Mouse (Mus musculus) kidney, embryonic 16.5 days (tissue): ENCODE measurements at regions not wholly inside any gene's neighbourhood (a gene's known extent, or its start where the extent isn't known, plus 50 kb on each side); places are given as distances from the start of the nearest gene placed in this dataset.

ENCODE experiments used
- ATAC-seq: fragments of 200-750 bp; cut with Nextera tagmentation; 2 replicates; pipeline ENCODE4 v1.8.0; 2017; ENCODE audit warnings: moderate TSS enrichment; ENCODE audit not compliant: low FRiP score, low TSS enrichment
- H3K27ac ChIP-seq: fragments of 300-500 bp; sonication (generic); 2 replicates; pipeline ENCODE4 v1.5.1; 2014; ENCODE audit warnings: low read length
- H3K27me3 ChIP-seq: fragments of 300-500 bp; sonication (generic); 2 replicates; pipeline ENCODE4 v1.6.1; 2014; ENCODE audit warnings: low read length, control low read depth, mixed read lengths; ENCODE audit not compliant: insufficient read depth
- H3K36me3 ChIP-seq: fragments of 300-500 bp; sonication (generic); 2 replicates; pipeline ENCODE4 v1.6.1; 2014; ENCODE audit warnings: low read length, control low read depth, mixed read lengths; ENCODE audit not compliant: insufficient read depth
- H3K4me1 ChIP-seq: fragments of 300-500 bp; sonication (generic); 2 replicates; pipeline ENCODE4 v1.6.1; 2014; ENCODE audit warnings: low read length, control low read depth, mixed read lengths; ENCODE audit not compliant: insufficient read depth
- H3K4me2 ChIP-seq: fragments of 300-500 bp; sonication (generic); replicated peaks from 2 replicates; pipeline ENCODE4 v1.6.1; 2014; ENCODE audit warnings: low read depth, low read length
- H3K4me3 ChIP-seq: fragments of 300-500 bp; sonication (generic); 2 replicates; pipeline ENCODE4 v1.5.1; 2014; ENCODE audit warnings: mild to moderate bottlenecking, low read length
- H3K9ac ChIP-seq: fragments of 300-500 bp; sonication (generic); replicated peaks from 2 replicates; pipeline ENCODE4 v1.6.1; 2014; ENCODE audit warnings: low read length
- H3K9me3 ChIP-seq: fragments of 300-500 bp; sonication (generic); 2 replicates; pipeline ENCODE4 v1.6.1; 2016; ENCODE audit warnings: low read length, control low read depth
- WGBS: fragments of 180-500 bp; shearing (Covaris S2); extraction: QIAGEN DNeasy Blood & Tissue Kit; methylation state at CpG from one replicate; pipeline ENCODE4 v1.1.7; 2014; 5-methylcytosine and 5-hydroxymethylcytosine counted together

DNA sequence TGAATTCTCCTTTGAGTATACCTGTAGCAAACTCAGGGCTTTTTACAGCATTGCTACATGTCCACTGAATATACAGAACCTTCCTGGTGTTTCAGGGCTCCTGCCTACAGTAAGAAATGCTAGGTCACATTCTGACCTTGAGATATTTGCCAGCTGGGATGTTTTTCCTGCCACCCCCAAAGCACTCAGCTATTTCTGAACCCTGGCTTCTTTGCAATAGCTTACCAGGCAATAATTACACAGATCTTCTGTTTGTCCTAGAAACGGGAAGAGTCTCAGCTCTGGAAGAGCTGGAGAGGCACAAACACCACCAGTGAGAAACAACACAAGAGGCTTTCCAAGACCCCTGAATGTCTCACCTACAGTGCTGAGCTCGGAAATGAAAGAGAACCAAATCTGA lies 366.7 kb downstream of the Wdr72 start:
- ATAC-seq: no peak
- no peak overlapping the region for H3K27ac ChIP-seq
- no peaks in the 10 kb centered on the region for H3K9me3 ChIP-seq
- H3K9ac ChIP-seq: no peak overlapping the region
- no peak overlapping the region for H3K4me2 ChIP-seq
- no peak overlapping the region for H3K4me3 ChIP-seq
- 25% methylated on average over 2 of the region's 2 CpGs for WGBS
- H3K4me1 ChIP-seq: no peaks in the 10 kb centered on the region
- no peaks in the 10 kb centered on the region for H3K36me3 ChIP-seq
- no peaks in the 10 kb centered on the region for H3K27me3 ChIP-seq

DNA sequence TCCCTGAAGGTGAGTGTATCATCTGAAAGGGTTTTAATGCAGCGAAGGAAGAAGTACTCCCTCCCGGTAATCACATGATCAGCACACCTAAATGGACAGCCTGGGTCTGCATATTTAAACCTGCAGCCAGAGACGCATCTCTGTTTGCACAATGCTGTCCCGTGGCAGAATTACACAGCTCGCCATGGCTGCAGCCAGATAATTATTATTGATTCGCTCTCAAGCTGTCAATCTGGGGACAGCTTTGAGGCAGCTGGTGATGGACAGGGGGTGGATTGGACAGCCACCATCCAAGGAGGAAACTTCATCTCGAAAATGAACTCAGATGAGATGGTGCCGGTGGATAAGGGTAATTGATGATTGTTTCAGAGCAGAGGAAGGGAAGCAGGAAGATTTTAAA lies 369.1 kb downstream of the Wdr72 start:
- ATAC-seq: no peak
- Histone ChIP-seq H3K9me3 (no peaks in the 10 kb centered on the region), H3K4me3 (no peak overlapping the region), H3K27ac (no peak overlapping the region), H3K4me2 (no peak overlapping the region), H3K9ac (no peak overlapping the region), H3K4me1 (no peaks in the 10 kb centered on the region), H3K27me3 (no peaks in the 10 kb centered on the region), H3K36me3 (no peaks in the 10 kb centered on the region)
- WGBS: 54% methylated on average over 8 of the region's 8 CpGs

DNA sequence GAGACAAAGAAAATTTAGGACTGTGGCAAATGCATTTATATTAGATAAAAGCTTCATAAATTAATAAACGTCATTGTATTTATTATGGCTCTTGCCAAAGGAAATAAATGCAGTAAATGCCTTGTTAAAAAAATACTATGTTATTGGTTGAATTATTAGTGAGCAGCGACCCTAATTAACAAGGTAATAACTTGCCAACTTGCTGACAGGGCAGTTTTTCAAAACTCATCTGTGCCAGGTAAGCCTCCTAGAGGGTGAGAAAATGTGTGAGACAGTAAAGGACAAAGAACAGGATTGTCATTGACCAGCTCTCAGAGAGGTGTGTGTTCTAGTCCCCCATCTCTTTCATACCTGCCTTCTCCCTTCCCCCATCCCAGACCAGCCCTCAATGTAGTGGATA lies 347.8 kb upstream of the Onecut1 start:
- Histone ChIP-seq H3K4me2 (no peak overlapping the region), H3K36me3 (no peaks in the 10 kb centered on the region), H3K27ac (no peak overlapping the region), H3K4me1 (no peaks in the 10 kb centered on the region), H3K4me3 (no peak overlapping the region), H3K9me3 (no peaks in the 10 kb centered on the region), H3K9ac (no peak overlapping the region), H3K27me3 (0 out of 2 replicates have a peak, but pooled peaks cover 3% of the 10 kb centered on the region)
- ATAC-seq: no peak
- 65% methylated on average over 2 of the region's 2 CpGs for WGBS

DNA sequence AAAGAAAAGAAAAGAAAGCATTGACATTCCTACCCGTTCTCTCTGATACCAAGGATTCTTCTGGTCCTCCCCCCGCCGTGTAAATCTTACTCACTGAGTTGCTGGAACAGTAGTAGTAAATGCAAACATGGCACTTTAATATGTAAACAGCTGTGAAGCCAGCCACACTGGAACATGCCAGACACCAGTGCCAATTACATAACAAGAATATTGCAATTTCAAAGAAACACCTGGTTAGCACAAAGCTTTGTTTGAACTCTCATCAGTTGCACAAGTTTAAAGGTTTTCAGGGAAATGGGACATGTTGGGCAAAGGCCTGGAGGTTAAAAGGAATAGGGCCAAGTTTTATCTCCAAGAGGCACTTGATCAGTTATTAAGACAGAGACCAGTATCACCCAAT lies 333.2 kb upstream of the Onecut1 start:
- no peaks in the 10 kb centered on the region for H3K4me1 ChIP-seq
- H3K4me2 ChIP-seq: no peak overlapping the region
- WGBS: 86% methylated on average over 3 of the region's 3 CpGs
- ATAC-seq: no peak
- no peak overlapping the region for H3K4me3 ChIP-seq
- H3K9me3 ChIP-seq: no peaks in the 10 kb centered on the region
- H3K27me3 ChIP-seq: no peaks in the 10 kb centered on the region
- H3K9ac ChIP-seq: no peak overlapping the region
- no peak overlapping the region for H3K27ac ChIP-seq
- H3K36me3 ChIP-seq: no peaks in the 10 kb centered on the region

DNA sequence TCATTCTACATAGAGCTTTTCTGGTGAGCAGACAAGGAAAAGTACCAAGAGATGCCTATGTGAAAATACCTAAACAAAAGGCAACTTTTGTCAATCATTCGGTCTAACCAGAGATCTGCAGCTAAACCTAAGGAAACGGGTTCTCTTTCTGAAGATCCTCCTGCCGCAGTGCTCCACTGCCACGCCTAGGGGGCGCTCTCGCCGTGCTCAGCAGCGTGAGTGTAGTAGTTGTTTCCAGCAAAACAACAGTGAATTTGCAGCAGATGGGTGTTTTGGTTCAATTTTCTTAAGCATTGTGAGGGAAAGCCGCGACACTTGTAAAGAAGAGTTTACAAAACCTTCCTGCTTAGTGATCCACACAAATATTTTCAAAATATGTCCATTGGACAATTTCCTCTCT lies 331.4 kb upstream of the Onecut1 start:
- Histone ChIP-seq H3K9me3 (no peaks in the 10 kb centered on the region), H3K27ac (no peak overlapping the region), H3K4me2 (no peak overlapping the region), H3K4me1 (no peaks in the 10 kb centered on the region), H3K27me3 (no peaks in the 10 kb centered on the region), H3K4me3 (no peak overlapping the region), H3K36me3 (no peaks in the 10 kb centered on the region), H3K9ac (no peak overlapping the region)
- 12% methylated on average over 10 of the region's 10 CpGs for WGBS
- ATAC-seq: no peak

DNA sequence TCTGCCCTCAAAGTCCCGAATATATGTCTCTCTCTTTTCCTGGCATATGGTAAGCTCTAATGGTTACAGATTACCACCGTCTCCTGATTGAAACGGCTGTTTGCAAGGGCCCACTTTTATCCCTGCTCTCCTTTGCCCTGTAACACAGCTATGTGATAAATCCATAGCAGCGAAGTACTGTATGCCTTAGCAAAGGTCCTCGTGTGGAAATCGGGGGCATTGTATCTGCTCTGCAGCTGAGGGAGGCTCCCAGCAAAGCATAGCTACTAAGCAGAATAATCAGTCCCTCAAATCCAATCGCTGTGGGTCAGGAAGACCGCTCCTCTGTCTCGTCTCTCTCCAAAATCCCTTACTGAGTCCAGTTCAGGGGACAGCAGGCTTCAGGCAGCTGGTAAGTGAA lies 331.0 kb upstream of the Onecut1 start:
- no peak overlapping the region for H3K9ac ChIP-seq
- H3K4me2 ChIP-seq: no peak overlapping the region
- H3K9me3 ChIP-seq: no peaks in the 10 kb centered on the region
- H3K27ac ChIP-seq: no peak overlapping the region
- no peaks in the 10 kb centered on the region for H3K36me3 ChIP-seq
- H3K4me1 ChIP-seq: no peaks in the 10 kb centered on the region
- ATAC-seq: no peak
- H3K4me3 ChIP-seq: no peak overlapping the region
- 59% methylated on average over 9 of the region's 9 CpGs for WGBS
- no peaks in the 10 kb centered on the region for H3K27me3 ChIP-seq

DNA sequence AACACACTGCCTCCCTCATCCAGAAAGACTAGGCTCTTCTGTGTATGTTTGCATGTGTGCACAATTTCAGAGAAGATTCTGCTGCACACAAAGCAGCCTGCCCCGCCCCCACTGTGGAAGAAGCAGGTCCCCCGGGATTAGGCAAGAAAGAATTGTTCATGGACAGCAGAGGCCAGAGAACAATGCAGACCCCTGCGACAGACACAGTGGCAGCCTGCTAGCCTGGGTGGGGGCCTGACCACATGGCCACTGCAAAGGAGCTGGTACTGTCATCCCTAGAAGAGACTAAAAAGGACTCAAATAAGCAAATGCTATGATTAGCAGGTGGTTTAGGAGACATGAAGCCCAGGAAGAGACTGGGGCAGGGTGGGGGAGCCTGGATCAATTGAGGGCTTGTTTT lies 329.7 kb upstream of the Onecut1 start:
- Histone ChIP-seq H3K4me1 (no peaks in the 10 kb centered on the region), H3K4me3 (no peak overlapping the region), H3K27me3 (no peaks in the 10 kb centered on the region), H3K4me2 (no peak overlapping the region), H3K27ac (no peak overlapping the region), H3K9ac (no peak overlapping the region), H3K9me3 (no peaks in the 10 kb centered on the region), H3K36me3 (no peaks in the 10 kb centered on the region)
- 67% methylated on average over 3 of the region's 3 CpGs for WGBS
- no peak for ATAC-seq

DNA sequence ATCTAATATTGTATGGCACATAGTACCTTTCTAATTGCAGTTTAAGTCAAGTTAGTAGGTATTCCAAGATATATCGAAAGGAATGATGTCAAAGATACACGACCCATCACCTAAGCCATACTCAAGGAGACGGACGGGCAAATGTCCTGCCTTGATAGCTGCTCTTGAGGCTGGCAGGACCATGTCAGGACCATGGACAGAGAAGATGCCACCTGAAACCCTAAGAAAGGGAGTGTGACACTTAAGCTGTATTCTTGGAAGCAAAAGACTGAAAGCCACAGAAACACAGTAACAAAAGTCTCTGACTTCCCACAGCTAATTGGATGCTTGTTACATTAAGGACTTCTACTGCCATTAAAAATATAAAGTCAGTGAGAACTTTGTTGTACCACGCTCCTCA lies 326.7 kb upstream of the Onecut1 start:
- no peaks in the 10 kb centered on the region for H3K4me1 ChIP-seq
- ATAC-seq: no peak
- H3K27me3 ChIP-seq: no peaks in the 10 kb centered on the region
- no peaks in the 10 kb centered on the region for H3K9me3 ChIP-seq
- WGBS: 66% methylated on average over 5 of the region's 5 CpGs
- no peaks in the 10 kb centered on the region for H3K36me3 ChIP-seq
- H3K27ac ChIP-seq: no peak overlapping the region
- H3K4me3 ChIP-seq: no peak overlapping the region
- H3K4me2 ChIP-seq: no peak overlapping the region
- H3K9ac ChIP-seq: no peak overlapping the region

DNA sequence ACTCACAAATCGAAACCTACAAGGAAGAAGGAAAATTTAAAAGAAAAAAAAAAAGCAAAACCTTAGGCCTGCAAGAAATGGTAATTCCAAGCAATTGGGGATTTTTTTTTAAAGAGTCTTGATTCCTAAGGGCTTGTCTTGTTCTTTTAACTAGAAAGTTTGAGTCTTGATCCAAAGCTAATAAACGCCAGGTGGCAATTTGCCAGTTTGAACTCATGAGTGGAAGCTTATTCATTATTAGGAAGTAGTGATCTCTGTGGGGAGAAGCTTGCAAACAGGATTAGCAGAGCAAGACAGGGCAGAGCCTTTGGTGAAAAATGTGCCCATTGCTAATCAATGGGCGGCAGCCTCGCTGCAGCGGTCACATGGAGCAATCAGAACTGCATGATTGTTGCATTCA lies 305.6 kb upstream of the Onecut1 start:
- no peaks in the 10 kb centered on the region for H3K36me3 ChIP-seq
- WGBS: 85% methylated on average over 5 of the region's 5 CpGs
- no peaks in the 10 kb centered on the region for H3K9me3 ChIP-seq
- no peaks in the 10 kb centered on the region for H3K27me3 ChIP-seq
- no peak overlapping the region for H3K4me3 ChIP-seq
- no peak overlapping the region for H3K9ac ChIP-seq
- no peak overlapping the region for H3K4me2 ChIP-seq
- no peak overlapping the region for H3K27ac ChIP-seq
- no peaks in the 10 kb centered on the region for H3K4me1 ChIP-seq
- no peak for ATAC-seq

DNA sequence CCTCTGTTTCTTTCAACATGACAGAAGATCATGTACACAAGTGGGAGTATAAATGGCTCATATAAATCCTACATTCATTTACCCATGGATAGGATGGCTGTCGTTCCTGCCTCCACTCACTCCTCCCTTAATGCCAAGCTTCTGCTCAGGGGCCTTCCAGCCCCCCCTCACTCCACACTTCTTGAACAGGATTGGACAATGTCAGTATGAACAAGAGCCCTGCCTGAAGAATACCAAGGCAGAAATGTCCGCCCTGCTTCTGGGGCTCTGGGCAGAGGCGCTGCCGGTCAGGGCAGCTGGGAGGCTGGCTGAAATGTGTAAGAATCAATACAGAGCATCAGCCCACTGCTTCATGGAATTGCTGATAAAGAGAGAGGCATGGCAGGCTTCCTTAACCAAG lies 269.0 kb upstream of the Onecut1 start:
- Histone ChIP-seq H3K9ac (no peak overlapping the region), H3K9me3 (no peaks in the 10 kb centered on the region)

DNA sequence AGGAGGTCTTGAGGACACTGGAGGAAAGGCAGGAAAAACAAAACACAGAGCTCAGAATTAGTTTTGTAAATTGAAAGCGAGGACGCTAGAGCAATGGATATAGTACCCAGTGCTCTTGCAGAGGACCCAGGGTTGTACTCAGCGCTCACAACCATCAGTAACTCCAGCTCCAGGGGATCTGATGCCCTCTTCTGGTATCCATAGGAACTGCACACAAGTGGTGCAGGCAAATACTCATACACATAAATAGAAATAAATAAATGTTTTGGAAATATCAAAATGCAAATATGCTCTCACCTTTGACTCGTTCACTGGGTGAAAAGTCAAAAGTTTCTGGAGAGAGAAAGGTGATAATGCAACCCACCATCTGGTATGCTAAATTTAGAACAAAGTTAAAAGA lies 267.8 kb upstream of the Onecut1 start:
- no peaks in the 10 kb centered on the region for H3K36me3 ChIP-seq
- WGBS: 86% methylated on average over 4 of the region's 4 CpGs
- ATAC-seq: no peak
- H3K4me2 ChIP-seq: no peak overlapping the region
- H3K4me1 ChIP-seq: no peaks in the 10 kb centered on the region
- H3K4me3 ChIP-seq: no peak overlapping the region
- H3K27ac ChIP-seq: no peak overlapping the region
- no peaks in the 10 kb centered on the region for H3K27me3 ChIP-seq
- no peaks in the 10 kb centered on the region for H3K9me3 ChIP-seq
- no peak overlapping the region for H3K9ac ChIP-seq

More for the DNA sequence above, 269.0 kb upstream of the Onecut1 start:
- Histone ChIP-seq H3K4me1 (no peaks in the 10 kb centered on the region), H3K4me2 (no peak overlapping the region), H3K27me3 (no peaks in the 10 kb centered on the region), H3K27ac (no peak overlapping the region), H3K36me3 (no peaks in the 10 kb centered on the region), H3K4me3 (no peak overlapping the region)
- 75% methylated on average over 4 of the region's 4 CpGs for WGBS
- ATAC-seq: no peak
